Mouse (Mus musculus): ENCODE data around the gene Acap3.

The Acap3 gene

DNA sequence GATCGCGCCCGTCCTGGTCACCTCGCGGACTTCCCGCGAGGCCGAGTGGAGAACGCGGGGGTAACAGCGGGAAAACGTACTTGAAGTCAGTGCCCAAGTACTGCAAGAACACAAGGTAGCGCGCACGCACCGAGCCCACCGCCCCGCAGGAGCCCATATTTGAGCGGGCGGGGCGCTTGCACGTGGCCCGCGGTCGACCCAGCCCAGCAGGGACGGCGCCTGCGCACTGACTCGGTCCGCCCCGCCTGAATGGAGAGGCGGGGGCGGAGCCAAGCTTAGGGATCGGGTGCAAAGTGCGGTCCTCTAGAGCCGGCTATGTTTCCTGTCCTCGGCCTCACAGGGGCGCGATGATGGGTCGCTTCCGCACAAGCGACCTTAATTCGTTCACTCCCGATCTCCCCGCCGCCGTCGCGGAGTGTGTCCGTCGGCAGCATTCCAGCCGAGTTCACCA is at the start of gene Acap3, which contains the start of gene Pusl1:
Acap3 (plus strand) TSS at position 272 of the 451 bp plus-strand sequence.
Pusl1 (minus strand) TSS at position 231 of the 451 bp plus-strand sequence.
- in situ Hi-C loops (cut with MboI): no loop called here

DNA sequence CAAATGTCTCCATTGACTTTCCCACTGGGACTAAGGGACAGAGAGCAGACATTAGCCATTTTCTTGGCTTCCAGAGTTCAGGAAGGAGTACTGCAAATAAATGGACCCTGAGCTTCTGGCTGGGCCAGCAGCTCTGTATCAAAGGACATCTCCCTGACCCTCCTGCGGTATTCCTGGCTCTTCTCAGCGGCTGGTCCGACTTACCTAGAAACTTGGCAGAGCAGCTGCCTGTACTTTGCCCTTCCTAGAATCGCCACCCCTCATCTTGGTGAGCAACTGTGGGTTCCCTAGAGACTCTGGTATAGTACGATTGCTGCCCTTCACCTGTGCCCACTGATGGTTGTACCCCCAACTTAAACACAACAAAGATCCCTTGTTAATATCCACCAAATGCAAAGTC is 48.4 kb upstream of the Acap3 start:
- in situ Hi-C loops (cut with MboI): no loop called here

DNA sequence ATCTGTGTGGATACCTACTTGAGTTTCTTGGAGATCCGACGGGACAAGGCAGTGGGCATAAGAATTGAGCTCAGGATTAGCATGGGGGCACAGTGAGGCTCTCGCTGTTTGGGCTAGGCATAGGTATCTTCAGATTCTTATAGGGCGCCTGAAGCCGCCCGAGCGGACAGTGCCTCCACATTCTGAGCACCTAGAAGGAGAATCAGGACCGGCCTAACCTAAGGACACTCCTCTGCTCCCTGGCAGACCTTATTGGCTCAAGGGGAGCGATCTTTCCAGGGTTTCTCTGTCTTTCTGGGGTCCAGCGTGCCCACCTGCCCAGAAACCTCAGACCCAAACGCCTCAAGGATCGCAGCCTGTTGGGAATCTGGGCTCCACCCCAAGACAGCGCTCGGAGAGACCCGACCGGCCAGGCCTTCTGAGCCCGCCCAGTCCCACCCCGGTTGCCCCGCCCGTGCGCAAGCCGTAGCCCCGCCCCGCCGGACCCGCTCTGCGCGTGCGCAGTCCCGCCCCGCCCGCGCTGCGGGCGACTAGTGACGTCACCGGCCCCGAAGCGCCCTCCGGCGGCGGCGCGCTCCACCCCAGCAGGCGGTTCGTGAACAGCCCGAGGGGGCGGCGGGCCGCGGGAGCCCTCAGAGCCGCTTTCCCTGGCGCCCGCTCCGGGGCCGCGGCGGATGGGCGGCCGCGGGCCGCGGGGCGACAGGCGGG is 44.6 kb upstream of the Acap3 start, which contains the start of gene Dvl1:
Dvl1 (plus strand) TSS at position 532 of the 708 bp plus-strand sequence.
- in situ Hi-C loops (cut with MboI): no loop called here

DNA sequence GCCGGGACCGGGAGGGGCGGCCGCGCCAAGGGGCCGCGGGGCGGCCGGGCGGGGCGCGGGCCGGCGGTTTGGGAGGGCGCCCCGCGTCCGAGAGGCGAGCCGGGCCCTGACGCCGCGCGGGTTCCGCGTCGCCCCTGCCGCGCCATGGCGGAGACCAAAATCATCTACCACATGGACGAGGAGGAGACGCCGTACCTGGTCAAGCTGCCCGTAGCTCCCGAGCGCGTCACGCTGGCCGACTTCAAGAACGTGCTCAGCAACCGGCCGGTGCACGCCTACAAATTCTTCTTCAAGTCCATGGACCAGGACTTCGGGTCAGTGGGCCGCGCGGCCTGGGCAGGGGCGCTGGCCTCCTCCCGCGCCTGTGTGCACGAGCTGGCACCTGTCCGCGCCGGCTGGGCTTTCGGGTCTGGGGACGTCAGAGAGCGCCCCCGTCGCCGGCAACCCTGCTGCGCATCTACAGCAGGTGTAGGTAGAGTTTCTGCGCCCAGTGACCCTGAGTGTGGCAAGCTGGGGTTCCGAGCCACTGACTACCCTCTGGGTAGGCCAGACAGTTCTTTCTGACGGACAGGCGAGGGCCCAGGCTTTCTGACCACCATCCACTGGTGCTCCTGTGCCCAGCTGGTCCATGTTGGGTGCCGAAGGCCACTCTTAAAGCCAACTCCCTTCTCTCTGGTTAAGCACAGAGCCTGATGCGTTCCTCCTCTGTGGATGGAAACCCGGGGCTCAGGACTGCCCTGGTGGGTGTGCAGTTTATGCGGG is 43.9 kb upstream of the Acap3 start:
- in situ Hi-C loops (cut with MboI): no loop called here

DNA sequence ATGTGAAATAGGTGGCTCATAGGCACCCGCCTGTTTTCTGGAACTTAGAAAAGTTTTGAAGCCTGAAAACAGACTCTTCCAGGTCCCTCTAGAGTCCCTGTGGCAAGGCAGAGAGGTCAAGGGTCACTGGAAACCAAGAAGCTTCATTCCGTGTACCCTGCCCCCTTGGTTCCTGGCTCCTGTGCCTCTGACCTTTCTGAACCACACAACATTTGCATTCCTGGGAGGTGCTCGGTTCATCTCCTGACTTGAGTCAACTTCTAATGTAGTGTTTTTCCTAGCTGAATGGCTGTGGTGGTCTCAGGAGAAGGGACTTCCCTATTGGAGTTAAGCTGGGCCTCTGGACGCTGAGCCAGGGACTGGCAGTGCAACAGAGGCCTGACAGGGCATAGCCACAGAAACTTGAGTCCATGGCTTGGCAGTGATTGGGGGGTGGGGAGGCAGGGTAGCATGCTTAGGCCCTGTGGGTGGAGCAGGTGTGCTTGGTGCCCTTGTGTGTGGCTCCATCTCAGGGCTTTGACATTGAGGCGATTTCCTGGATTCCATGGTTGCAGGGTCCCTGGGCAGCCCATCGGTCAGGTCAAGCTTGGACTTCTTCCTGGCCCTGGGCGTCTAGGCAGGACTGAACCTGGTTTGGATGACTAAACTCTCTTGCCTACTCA is 43.1 kb upstream of the Acap3 start:
- in situ Hi-C loops (cut with MboI): no loop called here

- in situ Hi-C loops (cut with MboI): no loop called here
Observed at GRCm38 (mm10) chr4:155849391-155849790, 42.2 kb upstream of the Acap3 start.

DNA sequence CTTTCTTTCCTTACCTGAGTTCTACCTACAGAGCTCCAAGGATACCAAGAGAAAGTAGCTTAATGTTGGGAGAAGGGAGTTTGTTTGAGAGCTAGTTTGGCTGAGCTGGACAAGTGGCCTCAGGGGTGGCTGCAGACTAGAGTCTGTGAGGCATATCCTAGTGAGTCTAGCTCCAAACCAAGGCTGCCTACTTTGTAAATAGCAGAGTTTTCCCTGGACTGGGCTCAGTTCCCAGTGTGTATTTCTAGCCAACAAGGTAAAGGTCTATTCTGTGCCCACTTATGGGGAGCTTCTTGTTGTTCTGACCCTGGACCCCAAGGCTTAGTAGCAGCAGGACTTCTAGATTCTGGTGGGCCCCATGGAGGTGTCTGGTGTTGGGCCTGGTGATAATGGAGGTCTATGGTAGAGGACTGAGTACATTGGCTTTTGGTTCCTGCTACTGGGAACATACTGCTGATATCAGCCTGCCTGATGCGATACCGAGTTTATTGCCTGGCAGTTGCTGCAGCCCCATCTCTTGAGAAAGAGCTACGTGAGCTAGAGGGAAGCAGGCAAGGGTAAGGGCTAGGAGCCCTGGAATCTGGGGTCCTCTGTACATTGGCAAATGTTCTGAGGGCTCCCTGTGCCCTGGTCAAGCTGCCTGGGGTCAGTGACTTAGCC is 41.7 kb upstream of the Acap3 start:
- in situ Hi-C loops (cut with MboI): no loop called here

- in situ Hi-C loops (cut with MboI): no loop called here
Observed at GRCm38 (mm10) chr4:155851368-155851767, 40.3 kb upstream of the Acap3 start.

DNA sequence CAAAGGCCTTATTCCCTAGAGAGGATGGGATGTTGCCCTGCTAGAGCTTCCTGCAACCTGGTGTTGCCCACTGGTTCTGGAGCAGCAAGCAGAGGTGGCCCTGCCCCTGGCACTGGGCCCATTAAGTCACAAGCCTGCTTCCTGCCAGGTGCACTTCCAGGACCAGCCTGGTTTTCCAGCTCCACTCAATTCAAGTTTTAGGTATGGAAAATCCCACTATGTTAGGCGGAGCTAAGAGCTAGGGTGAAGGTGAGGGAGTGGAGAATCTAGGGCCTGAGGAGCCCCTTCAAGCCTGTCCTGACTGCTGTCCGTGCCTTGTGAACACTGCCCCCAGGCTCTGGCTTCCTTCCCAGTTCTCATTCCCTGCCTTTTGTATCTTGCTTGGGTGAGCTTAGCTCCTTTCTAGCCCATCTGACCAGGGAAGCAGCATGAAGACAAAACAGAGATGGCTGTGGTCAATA is 39.6 kb upstream of the Acap3 start:
- in situ Hi-C loops (cut with MboI): no loop called here

- in situ Hi-C loops (cut with MboI): no loop called here
Observed at GRCm38 (mm10) chr4:155853421-155853820, 38.2 kb upstream of the Acap3 start.

DNA sequence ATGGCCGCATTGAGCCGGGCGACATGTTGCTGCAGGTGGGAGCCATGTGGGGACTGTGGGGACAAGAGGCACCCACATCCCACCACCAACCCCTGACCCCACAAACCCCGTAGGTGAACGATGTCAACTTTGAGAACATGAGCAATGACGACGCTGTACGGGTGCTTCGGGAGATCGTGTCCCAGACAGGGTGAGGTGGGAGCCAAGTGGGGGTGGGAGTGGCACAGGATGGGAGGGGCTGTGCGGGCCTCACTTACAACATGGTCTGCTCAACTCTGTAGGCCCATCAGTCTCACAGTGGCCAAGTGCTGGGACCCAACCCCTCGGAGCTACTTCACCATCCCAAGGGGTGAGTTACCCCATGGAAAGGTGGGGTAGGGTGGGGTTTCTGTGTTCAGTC is 36.6 kb upstream of the Acap3 start:
- in situ Hi-C loops (cut with MboI): no loop called here

GRCm38 (mm10) chr4:155856071-155856470 is 35.6 kb upstream of the Acap3 start:
- in situ Hi-C loops (cut with MboI): no loop called here

GRCm38 (mm10) chr4:155856881-155857280 is 34.7 kb upstream of the Acap3 start:
- in situ Hi-C loops (cut with MboI): no loop called here

DNA sequence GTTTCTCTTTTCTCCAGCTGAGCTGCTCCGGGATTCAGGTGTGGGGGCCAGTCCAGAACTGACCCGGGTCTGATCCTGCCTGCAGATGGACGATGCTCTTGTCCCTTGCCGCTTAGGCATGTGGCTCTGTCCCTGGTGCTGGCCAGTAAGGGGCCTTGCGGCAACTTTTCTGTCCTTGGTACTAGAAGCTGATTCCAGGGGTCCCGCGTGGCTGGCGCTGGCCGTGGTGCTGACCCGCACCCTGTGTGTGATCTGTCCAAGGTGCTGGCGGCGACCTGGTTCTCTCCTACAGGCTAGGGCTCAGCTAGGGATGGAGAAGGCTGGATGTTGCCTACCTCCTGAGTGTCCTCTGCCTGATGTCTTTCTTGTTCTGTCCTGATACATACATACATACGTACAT is 32.3 kb upstream of the Acap3 start:
- in situ Hi-C loops (cut with MboI): no loop called here

DNA sequence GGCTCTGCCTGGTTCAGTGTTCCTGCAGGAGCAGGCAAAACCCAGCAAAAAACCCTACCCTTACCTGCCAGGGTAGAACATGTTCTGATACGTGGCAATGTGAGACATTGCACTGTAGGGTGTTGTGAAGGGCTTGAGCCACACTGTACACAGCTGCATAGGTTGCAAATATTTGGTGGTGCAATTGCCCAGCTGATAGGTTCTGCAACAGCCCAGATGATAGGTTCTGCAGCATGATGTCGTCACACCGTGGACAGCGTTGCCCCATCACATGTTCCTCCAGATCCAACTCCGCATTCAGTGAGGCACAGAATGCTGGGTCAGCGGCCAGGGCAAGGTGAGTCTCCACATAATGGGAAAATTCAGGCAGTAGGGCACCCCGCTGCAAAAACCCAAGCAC is 29.8 kb upstream of the Acap3 start:
- in situ Hi-C loops (cut with MboI): no loop called here

DNA sequence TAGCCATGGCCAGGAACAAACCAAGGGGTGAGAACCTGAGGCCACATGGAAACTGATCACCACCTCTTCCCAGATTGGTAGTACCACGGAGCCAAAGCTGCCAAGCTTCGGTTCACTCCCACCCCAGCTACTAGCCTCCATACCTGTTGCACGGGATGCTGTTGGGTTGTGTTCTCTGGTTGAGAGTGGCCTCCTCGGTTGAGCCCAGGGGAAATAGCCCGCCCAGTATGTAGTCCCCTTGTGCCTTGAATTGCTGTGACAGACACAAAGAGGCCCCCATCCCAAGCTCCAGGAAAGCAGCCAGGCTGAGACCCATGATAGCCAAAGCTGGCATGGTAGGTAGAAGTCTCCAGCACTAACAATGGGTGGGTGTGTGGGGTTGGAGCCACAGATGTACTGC is 28.6 kb upstream of the Acap3 start, which contains the start of gene Tas1r3:
Tas1r3 (minus strand) TSS at position 362 of the 400 bp plus-strand sequence.
- in situ Hi-C loops (cut with MboI): no loop called here

DNA sequence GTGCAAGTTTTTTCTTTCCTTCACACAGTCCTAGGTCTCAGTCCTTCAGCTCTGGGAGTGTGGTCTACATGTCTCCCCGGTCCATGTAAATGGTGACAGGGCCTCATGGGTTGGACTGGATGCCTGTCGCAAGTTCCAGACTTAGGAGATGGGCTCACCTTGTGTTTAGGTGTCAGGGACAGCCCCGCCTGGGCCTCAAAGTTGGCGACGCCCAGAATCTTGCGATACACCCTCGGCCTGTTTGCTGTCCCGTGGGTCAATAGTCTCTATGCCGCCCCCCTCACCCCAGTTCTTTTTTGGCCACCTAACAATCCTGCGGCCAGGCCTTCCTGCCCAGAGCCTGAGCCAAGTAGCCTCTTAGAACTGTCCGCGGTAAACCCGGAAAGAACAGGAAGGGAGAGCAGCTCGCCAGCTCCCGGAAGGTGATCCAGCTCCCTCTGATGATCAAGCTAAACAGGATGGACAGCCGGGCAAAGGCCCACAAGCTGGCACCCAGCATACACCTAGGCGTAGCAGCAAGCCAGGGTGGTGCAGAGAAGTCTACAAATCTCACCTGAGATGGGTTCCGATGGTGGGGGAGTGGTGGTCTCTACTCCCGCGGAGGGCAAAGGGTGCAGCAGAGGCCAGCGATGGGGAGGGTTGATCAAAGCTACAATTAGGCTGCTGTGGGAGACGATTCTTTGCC is 22.9 kb upstream of the Acap3 start:
- in situ Hi-C loops (cut with MboI): no loop called here

GRCm38 (mm10) chr4:155869317-155870033 is 22.1 kb upstream of the Acap3 start, which contains the start of the genes Cptp and Ints11:
TSS of gene Cptp (minus strand) at chr4:155869440.
TSS of gene Ints11 (plus strand) at chr4:155869546.
- in situ Hi-C loops (cut with MboI): no loop called here

GRCm38 (mm10) chr4:155871404-155871803 is 20.2 kb upstream of the Acap3 start:
- in situ Hi-C loops (cut with MboI): no loop called here

DNA sequence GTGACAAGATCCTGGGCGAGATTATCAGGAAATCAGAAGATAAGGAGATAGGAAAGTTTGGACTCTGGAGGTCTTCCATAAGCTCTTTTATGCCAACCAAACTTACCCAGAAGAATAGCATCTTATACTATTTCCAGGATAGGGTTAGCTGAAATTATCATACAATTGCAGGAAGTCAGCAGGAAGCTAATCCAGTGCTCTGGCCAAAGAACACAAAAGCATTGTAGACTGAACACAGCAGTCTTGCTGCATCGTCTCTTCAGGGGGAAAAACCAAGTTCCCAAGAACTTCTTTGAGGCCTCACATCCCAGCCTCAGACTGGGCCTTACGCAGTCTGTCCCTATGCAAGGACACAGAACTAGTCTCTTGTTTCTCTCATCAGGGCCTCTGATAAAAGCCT is 8.0 kb upstream of the Acap3 start:
- in situ Hi-C loops (cut with MboI): no loop called here
